Mouse (Mus musculus) embryonic fibroblast, embryonic 13.5 days (primary cell): ENCODE results near the gene Car2.

ENCODE experiments used
- CTCF ChIP-seq: IDR thresholded peaks from 2 replicates; pipeline ENCODE4 v1.5.1; 2011; ENCODE audit warnings: mild to moderate bottlenecking, control low read depth, low read length, moderate library complexity, borderline replicate concordance; ENCODE audit not compliant: insufficient read depth
- POLR2A ChIP-seq: IDR thresholded peaks from 2 replicates; pipeline ENCODE4 v1.6.1; 2011; ENCODE audit warnings: low read depth, mild to moderate bottlenecking, control low read depth, low read length, moderate library complexity

DNA sequence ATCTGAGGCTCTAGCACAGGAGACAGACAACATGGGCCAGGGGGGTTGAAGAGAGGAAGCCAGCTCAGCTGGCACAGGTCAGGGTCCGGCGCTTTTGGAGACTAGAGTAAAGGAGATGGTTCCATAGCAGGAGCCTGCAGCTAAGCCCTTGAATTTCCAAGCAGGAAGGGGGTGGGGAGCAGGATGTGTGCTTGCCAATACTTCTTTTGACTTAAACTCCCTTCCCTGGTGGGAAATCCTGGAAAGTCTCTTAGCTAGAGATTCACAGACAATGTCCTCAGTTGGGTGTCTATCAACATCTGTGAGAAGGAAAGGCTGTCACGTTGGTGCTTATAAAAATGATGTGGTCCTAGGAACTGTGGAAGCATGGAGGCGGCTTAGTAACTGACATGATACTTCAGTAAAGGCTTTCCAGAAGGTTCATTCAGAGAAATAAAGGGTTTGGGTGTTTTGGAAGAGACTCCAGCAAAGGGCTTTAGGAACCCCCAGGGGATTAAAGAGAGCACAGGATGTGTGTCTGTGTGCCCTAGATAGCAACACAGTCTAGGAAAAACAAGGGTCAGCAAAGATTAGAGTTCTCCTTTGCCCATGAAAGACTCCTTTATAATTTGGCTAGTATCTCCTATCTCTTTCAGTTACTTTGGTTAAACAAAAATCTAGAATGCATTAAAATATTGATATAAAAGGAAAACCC lies 3.8 kb downstream of the Car2 start:
- TF ChIP-seq POLR2A (no peak), CTCF (no peak)
